Mouse (Mus musculus): ENCODE measurements around the gene Rbl2.

DNA sequence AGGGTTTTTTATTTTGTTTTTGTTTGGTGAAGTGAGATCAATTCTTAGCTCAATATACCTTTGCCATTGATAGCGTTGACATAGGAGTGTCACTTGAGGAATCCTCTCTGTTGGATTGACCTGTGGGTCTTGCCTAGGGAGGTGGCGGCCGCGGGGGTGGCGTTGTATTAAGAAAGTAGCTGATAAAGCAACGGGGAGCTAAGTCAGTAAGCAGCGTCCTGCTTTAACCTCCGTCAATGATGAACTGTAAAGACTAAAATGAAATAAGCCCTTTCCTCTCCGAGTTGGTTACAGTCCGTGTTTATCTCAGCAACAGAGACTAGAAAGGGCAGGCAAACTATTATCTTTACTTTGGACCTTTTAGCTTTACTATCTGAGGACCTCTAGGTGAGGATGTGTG lies 450 bp upstream of the Rbl2 start:
- TF ChIP-seq CTCF (IDR thresholded peaks at IDR 0.05; ENCODE audit: low read depth, low read length) (no peak), POLR2A (IDR thresholded peaks at IDR 0.05; ENCODE audit: extremely low read depth, insufficient read depth, low read length) (no peak)
